Mouse (Mus musculus) hindbrain, embryonic 12.5 days (tissue): ENCODE data around the gene Galnt9. TPM values are rescaled to one million over a fixed set of nuclear protein-coding genes. Genes with fewer than 3 reads are reported as not detected.

Source experiments
- ATAC-seq: fragments of 200-750 bp; cut with Nextera tagmentation; 2 replicates; pipeline ENCODE4 v1.8.0; 2017; ENCODE audit warnings: moderate TSS enrichment; ENCODE audit not compliant: low FRiP score
- H3K27ac ChIP-seq: fragments of 300-500 bp; sonication (generic); 2 replicates; pipeline ENCODE4 v1.5.1; 2016; ENCODE audit warnings: mild to moderate bottlenecking
- H3K27me3 ChIP-seq: fragments of 300-500 bp; sonication (generic); 2 replicates; pipeline ENCODE4 v1.6.1; 2016; ENCODE audit warnings: mild to moderate bottlenecking
- H3K36me3 ChIP-seq: fragments of 300-500 bp; sonication (generic); 2 replicates; pipeline ENCODE4 v1.6.1; 2016; ENCODE audit warnings: mild to moderate bottlenecking
- H3K4me1 ChIP-seq: fragments of 300-500 bp; sonication (generic); 2 replicates; pipeline ENCODE4 v1.6.1; 2016
- H3K4me2 ChIP-seq: fragments of 300-500 bp; sonication (generic); replicated peaks from 2 replicates; pipeline ENCODE4 v1.6.1; 2016; ENCODE audit warnings: mild to moderate bottlenecking
- H3K4me3 ChIP-seq: fragments of 300-500 bp; sonication (generic); 2 replicates; pipeline ENCODE4 v1.5.1; 2016; ENCODE audit warnings: mild to moderate bottlenecking
- H3K9ac ChIP-seq: fragments of 300-500 bp; sonication (generic); 2 replicates; pipeline ENCODE4 v1.6.1; 2016; ENCODE audit warnings: mild to moderate bottlenecking, moderate library complexity
- H3K9me3 ChIP-seq: fragments of 300-500 bp; sonication (generic); replicated peaks from 2 replicates; pipeline ENCODE4 v1.6.1; 2016; ENCODE audit warnings: mild to moderate bottlenecking
- WGBS: fragments of 180-500 bp; shearing (Covaris S2); methylation state at CpG from one replicate; pipeline ENCODE4 v1.1.7; 2016; 5-methylcytosine and 5-hydroxymethylcytosine counted together
- microRNA-seq: library from miRNA; unstranded; fragments of <30 nt; microRNA quantifications from one replicate; pipeline ENCODE4, GENCODE M21; 2017
- polyA plus RNA-seq: library from polyadenylated mRNA; unstranded; fragments of >200 nt; fragmentation: Nextera tagmentation; extraction: Ambion mirVana; gene quantifications from 2 replicates; pipeline ENCODE4 v1.2.1, GENCODE M21; 2016

Galnt9 gene
- polyA plus RNA-seq, 1 experiment from 2014 or later: 8.8 TPM

DNA sequence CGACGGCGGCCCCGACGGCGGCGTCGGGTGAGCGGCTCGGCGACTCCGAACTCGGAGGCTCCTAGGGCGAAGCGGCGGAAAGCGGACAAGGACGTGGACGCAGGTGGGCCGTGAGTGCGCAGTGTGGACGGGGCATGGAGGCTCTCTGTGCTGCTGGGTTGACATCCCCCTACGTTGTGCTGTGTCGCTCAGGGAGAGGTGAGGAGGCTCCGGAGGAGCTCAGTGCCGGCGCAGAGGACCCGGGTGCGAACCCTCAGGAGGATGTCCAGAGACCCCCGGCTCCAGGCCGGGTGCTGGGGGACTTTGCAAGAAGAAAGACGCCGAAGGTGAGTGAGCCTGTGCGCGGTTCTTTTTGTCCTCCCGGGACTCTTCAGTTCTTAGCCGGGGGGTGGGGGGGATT is 109.5 kb downstream of the Galnt9 start:
- Histone ChIP-seq H3K9me3 (no peaks in the 10 kb centered on the region), H3K9ac (peak overlapping the region; percentile 75), H3K27me3 (no peaks in the 10 kb centered on the region), H3K36me3 (peaks cover 72% of the 10 kb centered on the region), H3K27ac (no peak overlapping the region), H3K4me3 (peak overlapping the region; percentile 68), H3K4me2 (peak overlapping the region; percentile 98), H3K4me1 (peaks cover 19% of the 10 kb centered on the region)
- 2% methylated on average over 37 of the region's 37 CpGs for WGBS
- peak; percentile 44 for ATAC-seq

DNA sequence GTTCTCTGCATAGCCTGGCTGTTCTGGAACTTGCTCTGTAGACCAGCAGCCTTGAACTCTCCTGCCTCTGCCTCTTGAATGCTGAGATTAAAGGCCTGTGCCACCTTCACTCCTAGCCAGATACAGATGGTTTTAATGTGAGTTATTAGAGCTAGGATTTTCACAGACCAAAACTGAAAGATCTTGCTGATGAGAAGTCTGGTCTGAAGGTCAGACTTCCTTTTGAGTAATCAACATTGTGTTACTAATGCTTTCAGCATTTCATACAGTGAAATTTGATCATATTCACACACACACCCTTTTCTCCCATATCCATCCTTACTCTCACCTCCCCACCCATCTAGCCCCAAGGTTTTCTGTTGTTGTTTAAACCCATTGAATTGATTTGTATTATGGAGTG is 115.5 kb downstream of the Galnt9 start:
- Histone ChIP-seq H3K9me3 (no peaks in the 10 kb centered on the region), H3K4me1 (peaks cover under 1% of the 10 kb centered on the region), H3K27ac (no peak overlapping the region), H3K36me3 (peaks cover 91% of the 10 kb centered on the region), H3K27me3 (no peaks in the 10 kb centered on the region), H3K9ac (no peak overlapping the region), H3K4me3 (no peak overlapping the region), H3K4me2 (no peak overlapping the region)
- ATAC-seq: no peak

DNA sequence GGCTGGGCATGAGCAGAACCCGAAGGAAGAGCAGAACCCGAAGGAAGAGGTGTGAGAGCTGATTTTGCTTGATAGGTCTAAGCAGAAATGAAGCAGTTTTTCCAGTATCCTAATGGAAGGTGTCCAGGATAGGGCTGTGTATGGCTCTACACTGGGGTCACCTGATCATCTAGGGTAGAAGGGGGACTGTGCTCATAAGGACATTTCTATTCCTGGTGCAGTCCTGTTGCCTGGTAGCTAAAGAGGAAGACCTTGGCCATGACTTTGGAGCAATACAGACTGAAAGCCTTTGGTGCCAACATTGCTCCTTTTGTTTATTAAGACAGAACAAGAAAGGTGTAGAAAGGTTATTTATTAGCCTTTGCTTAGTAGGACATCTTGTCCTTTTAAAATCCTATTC is 119.9 kb downstream of the Galnt9 start:
- Histone ChIP-seq H3K9me3 (no peaks in the 10 kb centered on the region), H3K4me2 (no peak overlapping the region), H3K9ac (no peak overlapping the region), H3K27ac (no peak overlapping the region), H3K4me3 (no peak overlapping the region), H3K36me3 (peaks cover 91% of the 10 kb centered on the region), H3K27me3 (no peaks in the 10 kb centered on the region), H3K4me1 (no peaks in the 10 kb centered on the region)
- WGBS: 86% methylated on average over 2 of the region's 2 CpGs
- no peak for ATAC-seq

DNA sequence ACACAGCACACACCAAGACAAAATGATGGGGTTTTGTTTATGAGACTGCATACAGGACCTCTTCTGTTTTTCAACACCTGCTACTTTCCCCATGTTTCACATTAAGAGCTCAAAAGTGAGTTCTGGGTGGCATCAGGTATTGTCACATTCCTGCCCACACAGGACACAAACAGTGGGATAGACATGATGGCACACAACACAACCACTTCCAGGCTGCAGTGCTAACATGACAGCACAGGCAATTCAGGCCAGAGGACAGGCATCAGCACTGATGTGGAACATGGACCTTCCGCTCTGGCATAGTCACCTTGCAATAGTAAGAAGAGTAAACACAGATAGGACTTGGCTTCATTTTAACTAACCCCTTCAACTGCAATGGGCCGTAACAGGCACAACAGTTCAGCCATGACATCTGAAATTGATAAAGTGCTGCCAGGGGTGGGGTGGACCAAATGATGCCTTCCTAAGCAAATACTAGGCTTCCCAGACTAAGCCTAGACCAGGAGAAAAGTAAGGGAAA is 120.7 kb downstream of the Galnt9 start:
- H3K9ac ChIP-seq: no peak overlapping the region
- no peak overlapping the region for H3K27ac ChIP-seq
- no peaks in the 10 kb centered on the region for H3K9me3 ChIP-seq
- H3K4me1 ChIP-seq: no peaks in the 10 kb centered on the region
- no peak overlapping the region for H3K4me3 ChIP-seq
- H3K4me2 ChIP-seq: no peak overlapping the region
- no peaks in the 10 kb centered on the region for H3K27me3 ChIP-seq
- peaks cover 90% of the 10 kb centered on the region for H3K36me3 ChIP-seq
- 100% methylated on average over 2 of the region's 2 CpGs for WGBS
- ATAC-seq: no peak

DNA sequence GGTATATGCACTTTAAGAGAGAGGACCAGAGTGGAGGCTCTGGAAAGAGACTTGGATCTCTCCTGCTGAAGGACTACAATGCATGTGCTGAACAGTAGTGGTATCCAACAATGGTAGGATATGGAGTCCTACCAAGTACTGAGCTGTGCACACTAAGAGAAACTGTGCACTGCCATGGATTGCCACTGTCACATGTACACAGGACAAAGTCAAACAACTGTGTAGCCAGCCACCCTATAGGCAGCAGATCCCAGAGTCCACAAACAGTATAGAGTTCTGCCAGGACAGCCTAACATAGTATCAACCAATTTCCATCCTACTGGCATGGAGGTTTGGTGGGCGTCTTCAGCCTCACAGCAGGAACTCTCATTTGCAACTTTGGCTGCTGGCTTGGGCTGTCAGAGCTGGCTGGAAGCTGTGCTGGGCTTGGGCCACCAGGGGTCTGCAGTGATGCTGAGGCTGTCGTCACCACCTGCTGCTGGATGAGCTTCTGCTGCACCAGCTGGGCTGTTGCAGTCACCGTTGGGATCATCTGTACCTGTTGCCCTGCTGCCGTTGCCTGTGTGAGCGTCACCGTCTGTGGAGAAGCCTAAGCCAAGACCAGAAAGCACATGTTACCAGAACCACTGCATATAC is 121.4 kb downstream of the Galnt9 start:
- peaks cover 90% of the 10 kb centered on the region for H3K36me3 ChIP-seq
- H3K27me3 ChIP-seq: no peaks in the 10 kb centered on the region
- H3K4me3 ChIP-seq: no peak overlapping the region
- H3K4me2 ChIP-seq: no peak overlapping the region
- 69% methylated on average over 6 of the region's 6 CpGs for WGBS
- H3K9me3 ChIP-seq: no peaks in the 10 kb centered on the region
- ATAC-seq: no peak
- no peak overlapping the region for H3K9ac ChIP-seq
- H3K27ac ChIP-seq: no peak overlapping the region
- H3K4me1 ChIP-seq: no peaks in the 10 kb centered on the region

Small RNA genes lying within 50 kb of the gene (microRNA-seq; reads per million reads assigned to microRNA genes)
- gene Mir7026: 2.4 reads per million

Other genes with a start within 250 kb of the Galnt9 start
- 2.1 and 3.2 TPM in 2 replicates for gene P2rx2, start 201.1 kb upstream of the Galnt9 start, polyA plus RNA-seq
- gene Lrcol1, start 199.6 kb upstream of the Galnt9 start, polyA plus RNA-seq: not detected in 2 replicates
- 34.4 and 35.5 TPM in 2 replicates for gene Fbrsl1, start 95.9 kb upstream of the Galnt9 start, polyA plus RNA-seq
- gene Noc4l, start 109.1 kb downstream of the Galnt9 start, polyA plus RNA-seq: 50.0 and 50.6 TPM in 2 replicates
- 33.3 and 34.1 TPM in 2 replicates for gene Ddx51, start 109.1 kb downstream of the Galnt9 start, polyA plus RNA-seq
- gene Ep400, start 226.4 kb downstream of the Galnt9 start, polyA plus RNA-seq: 55.4 and 61.4 TPM in 2 replicates
- gene Pus1, start 236.3 kb downstream of the Galnt9 start, polyA plus RNA-seq: 23.4 and 24.1 TPM in 2 replicates